Mouse (Mus musculus) adrenal gland, postnatal 14 days (tissue): ENCODE results near the gene Bivm. TPM values are rescaled to one million over a fixed set of nuclear protein-coding genes. Genes with fewer than 3 reads are reported as not detected.

ENCODE experiments used
- DNase-seq: peaks from one replicate; pipeline ENCODE4 v3.0.0; 2021; ENCODE audit warnings: mixed read lengths
- long read RNA-seq, 2 experiments: library from polyadenylated mRNA; stranded (forward); transcript quantifications; one replicate each; pipeline ENCODE4 v2.0.0; 2021
- total RNA-seq: library from RNA; stranded (reverse); gene quantifications from 2 replicates; pipeline ENCODE4 v1.2.3, GENCODE M21; 2021

Gene Bivm
- total RNA-seq: 14.3 and 16.8 TPM in 2 replicates
- long read RNA-seq, experiment 1, partial matches to known transcripts: 2 of 7 reads
- long read RNA-seq, experiment 1, other reads (novel, unspliced or antisense): 3 of 7 reads
- long read RNA-seq, experiment 2, partial matches to known transcripts: 1 of 1 reads
- long read RNA-seq, experiment 2, other reads (novel, unspliced or antisense): 0 of 1 reads

DNA sequence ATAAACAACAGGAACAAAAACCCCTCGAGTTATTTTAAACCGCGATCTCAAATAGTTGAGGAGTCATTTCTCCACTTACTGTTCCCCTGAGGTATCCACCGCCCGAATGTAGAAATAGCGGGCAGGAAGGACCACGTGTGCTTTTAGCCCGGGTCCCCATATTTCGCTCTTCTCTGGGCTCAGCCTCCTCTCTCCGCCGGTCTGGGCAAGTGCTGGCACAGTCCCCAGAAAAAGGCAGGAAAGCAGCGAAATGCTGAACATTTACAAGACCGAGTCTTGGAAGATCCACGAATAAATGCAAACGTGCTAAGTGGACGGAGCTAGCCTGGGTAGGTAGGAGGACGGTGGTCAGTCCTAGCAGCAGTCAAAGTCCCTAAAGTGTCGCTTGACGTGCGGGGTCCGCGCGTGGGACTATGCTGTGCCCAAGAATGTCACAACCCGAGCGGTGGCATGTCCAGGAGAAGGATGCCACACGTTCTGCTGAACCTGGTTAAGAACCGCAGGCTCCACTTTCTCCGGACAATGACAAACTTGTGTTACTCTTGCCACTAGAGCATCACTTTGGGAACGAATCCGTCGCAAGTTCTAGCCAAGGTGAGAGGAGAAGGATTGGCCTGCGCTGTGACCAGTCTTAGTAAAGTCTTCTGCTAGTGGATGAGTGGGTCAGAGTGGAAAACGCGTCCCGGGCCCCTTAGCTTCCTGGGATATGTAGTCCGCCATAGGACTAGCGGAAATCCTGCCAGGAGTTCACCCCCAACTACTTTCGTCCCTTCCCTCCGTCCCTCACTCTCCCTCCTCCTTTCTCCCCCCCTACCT is at the start of gene Bivm, which contains the start of gene Kdelc1:
Gene Bivm, plus strand, starts transcription at position 719 of the 816 bp plus-strand sequence.
Gene Kdelc1, minus strand, starts transcription at position 570 of the 816 bp plus-strand sequence.
- peak; percentile 92 for DNase-seq

DNA sequence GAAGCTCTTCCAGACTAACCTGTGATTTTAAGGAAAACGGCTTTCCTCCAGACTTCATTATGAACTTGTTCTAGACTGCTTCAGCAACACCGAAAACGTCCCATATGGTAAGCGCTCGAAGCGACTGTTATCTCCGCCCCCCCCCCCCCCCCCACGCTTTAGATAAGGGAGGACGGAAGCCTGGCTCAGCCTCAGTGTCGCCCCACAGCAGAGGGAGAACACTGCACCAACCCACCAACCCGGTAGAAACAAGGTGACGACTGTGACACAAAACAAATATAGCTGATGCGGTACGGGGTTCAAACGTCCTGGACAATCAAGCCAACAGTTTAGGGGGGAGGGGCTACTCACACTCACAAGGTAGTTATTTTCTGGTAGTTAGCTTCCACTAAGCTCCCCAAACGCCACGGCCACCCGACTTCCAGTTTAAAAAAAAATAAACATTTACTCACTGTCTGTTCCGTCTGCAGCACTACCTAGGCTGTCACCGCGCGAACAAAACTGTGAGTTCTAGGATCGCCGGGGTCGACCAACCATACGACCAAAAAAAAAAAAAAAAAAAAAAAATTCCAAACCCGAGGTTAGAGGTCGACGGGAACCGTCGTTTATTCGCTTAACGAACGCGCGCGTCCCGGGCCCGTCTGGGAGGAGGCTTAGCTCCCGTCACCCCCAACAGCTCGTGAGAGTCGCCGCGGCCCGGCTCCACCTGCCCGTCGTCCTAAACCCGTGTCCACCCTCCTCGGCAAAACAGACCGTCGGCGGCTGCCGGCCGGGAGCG is 17.1 kb upstream of the Bivm start:
- peak; percentile 37 for DNase-seq

DNA sequence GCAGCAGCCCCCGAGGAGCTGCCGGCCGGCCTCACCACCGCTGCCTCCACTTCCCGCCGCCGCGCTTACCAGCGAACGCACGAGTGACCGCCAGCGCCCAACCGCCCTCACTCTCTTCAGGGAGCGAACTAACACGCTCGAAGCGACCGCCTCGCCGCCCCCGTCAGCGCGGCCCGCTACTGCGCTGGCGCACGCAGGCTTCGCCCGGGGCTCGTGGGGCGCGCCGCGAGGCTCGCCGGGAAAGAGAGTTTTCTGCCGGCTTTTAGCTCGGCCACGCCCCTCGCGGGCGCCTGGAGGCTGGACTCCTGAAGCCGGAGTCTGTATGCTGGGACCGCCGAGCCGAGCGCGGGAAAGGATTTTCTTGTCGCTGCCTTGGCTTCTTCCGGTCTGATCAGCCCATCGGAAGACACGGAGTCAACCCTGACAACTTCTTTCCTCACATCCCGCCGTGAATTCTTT is 16.5 kb upstream of the Bivm start, which contains the start of gene Tex30:
Gene Tex30, minus strand, starts transcription at position 183 of the 459 bp plus-strand sequence.
- DNase-seq: peak; percentile 96

DNA sequence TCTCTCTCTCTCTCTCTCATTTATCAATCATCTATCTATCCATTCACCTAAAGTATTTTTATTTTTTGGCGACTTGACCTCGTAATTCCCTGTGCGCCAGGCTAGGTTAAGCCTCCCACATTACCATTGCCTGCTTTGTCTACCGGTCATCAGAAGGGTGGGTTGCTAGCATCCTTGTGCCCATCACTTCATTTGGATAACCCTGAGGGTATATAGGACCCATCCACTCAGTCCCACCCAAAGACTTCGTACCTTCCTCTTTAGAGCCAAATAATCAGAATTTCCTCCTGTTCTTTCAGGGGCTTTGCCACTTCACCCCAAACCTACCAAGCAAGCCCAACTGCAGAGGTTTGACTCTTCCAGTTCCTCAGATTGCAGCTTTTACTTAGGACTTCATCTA is 15.8 kb upstream of the Bivm start:
- no peak for DNase-seq

DNA sequence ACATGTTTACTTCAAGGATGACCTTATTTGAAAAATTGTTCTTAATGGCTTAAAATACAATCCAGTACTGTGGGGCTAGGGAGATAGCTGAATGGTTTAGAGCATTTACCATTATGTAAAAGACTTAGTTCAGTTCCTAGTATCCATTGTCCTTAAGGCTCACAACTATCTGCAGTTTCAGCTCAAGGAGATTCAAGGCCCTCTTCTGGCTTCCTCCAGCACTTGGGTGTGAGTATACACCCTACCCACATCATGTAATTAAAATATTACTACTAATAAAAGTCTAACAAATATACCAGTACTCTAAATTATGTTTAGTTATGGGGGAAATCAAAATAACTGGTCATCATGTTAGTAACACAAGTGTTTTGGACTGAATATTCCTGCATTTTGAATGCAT is 1.2 kb upstream of the Bivm start:
- no peak for DNase-seq

DNA sequence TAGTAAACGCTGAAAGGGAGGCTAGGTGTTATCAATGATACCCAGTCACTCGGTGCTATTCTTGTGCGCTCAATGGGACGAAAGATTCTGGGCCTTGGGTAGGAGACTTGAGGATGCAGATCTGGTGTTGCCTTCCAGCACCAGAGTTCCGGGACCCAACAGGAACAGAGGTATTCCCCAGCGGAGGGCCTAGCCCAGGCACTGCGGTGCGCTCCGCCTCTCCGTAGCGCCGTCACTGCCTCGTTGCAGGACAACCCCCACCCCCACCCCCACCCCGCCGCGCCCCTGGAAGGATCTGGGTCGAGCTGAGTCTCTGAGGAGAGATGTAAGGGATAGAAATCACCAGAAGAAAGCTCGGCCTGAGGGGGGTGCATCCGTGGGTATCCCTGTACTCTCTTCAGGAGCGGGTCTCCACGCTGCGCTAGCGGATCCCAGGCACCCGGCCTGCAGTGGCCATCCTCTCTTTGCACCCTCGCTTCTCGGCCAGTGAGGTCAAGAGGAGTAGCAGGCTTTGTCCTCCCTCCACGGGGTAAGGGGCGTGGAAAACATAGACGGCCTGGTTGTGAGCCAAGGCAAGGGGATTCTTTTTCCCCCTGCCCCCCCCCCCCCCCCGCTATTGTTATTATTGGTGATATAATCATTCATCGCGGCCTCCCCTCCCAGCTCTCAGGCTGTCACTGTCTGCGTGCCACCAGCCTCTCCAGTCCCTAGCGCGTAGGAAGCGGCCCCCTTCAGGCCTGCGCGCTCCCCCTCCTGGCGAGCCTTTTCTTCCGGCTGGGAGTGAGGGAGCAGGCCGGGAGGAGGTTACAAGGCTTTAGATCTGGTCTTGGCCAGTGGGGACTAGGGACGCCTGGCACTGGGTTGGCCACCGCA is 680 bp downstream of the Bivm start:
- DNase-seq: peak; percentile 92

DNA sequence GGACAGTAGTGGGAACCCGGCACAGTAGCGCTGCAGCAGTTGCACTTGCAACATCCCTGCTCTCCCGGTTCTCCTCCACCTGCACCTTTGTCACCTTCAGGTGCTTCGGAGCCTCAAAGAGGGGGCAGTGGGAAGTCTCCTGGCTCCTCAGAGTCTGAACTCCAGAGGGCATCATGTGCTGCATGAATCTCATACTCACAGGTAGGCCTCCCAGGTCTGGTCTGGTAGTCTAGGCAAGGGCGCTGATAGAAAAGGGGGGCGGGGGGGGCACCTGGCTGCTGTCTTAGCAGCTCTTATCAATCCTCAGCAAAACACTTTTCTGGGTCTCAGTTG is 1.3 kb downstream of the Bivm start:
- DNase-seq: no peak

DNA sequence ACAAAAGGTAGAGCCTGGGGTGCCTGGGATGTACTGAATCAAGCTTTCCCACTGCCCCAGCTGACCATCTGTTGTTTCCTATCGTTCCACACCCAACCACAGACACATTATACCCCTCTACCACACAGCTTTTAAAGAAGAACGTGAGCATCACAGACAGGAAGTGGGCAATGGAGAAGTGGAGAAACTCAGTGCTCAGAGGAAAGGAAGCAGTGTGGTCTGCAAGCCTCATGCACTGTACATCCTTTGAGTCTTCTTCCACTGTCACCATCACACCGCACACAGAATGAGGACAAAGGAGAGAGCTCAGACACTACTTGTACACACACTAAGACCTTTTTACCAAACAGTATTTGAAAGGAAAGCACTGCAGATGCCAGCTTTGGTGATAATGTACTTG is 3.5 kb downstream of the Bivm start:
- no peak for DNase-seq

DNA sequence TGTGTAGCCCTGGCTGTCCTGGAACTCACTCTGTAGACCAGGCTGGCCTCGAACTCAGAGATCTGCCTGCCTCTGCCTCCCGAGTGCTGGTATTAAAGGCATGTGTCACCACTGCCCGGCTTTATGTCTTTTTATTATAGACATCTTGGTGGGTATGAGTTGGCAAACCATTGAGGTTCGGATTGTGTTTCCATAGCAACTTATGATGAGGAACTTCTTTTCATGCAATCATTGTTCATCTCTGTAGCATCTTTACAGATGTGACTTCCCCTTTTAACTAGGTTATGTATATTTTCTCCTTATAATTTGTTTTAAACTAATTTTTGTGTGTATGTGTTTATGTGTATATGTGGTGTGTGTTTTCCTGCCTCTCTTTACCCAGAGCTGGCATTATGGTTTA is 6.8 kb downstream of the Bivm start:
- no peak for DNase-seq

DNA sequence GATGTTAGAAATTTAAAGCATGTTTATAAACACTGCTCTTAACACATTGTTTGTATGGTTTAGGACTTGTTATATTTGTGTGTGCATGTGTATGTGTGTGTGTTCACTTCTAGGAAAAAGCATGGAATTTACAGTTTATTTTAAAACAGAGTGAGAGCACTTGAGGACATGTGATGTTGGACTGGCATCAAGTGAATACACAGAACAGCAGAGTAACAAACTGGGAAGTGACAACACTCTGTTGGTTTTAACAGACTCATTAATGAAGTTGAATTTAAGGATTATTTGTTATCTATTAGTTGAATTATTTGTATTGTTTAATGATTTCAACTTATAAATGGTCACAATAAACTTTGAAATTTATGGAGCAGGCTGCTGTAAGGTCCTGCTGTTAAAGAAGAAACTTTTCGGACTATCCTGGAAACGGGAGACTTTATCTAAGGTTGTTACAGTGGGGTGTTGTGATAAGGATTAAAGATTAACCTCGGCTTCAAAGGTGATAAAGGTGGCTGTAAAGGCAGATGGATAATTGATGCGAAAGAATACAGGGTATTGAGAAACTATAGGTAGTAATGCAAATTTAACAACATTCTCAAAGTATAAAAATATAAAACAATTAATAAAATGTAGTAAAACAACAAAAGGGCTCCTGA is 11.3 kb downstream of the Bivm start:
- no peak for DNase-seq

DNA sequence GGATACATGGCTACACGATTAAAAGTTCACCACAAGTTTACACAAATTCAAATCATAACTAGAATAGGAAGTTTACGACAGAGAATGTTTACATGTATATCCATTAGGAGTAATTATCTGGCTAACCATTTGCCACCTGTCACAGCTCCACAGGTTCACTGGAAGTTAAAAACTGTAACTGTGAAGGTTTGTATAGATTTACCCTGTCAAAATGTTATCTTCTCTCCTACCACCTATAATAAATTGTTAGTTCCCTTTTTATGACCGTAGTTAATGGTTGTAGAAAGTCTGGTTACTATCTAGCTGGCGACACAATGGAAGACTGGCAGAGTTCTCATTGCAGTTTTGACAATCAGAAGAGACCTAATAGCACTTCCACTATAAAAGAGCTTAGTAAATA is 21.5 kb downstream of the Bivm start:
- no peak for DNase-seq

DNA sequence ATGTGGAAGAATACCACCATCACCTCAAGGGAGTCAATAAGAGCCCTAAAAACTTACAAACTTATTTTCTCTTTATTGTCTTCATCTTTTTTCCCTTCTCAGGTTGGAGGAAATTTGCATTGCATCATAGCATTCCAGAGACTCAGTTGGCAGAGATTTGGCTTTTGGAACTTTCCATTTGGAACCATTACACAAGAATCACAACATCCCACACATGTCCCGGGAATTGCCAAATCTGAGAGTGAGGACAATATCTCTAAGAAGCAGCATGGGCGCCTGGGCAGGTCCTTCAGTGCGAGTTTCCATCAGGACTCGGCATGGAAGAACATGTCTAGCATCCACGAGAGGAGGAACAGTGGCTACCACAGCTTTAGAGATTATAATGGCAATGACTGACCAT is 24.0 kb downstream of the Bivm start:
- no peak for DNase-seq

DNA sequence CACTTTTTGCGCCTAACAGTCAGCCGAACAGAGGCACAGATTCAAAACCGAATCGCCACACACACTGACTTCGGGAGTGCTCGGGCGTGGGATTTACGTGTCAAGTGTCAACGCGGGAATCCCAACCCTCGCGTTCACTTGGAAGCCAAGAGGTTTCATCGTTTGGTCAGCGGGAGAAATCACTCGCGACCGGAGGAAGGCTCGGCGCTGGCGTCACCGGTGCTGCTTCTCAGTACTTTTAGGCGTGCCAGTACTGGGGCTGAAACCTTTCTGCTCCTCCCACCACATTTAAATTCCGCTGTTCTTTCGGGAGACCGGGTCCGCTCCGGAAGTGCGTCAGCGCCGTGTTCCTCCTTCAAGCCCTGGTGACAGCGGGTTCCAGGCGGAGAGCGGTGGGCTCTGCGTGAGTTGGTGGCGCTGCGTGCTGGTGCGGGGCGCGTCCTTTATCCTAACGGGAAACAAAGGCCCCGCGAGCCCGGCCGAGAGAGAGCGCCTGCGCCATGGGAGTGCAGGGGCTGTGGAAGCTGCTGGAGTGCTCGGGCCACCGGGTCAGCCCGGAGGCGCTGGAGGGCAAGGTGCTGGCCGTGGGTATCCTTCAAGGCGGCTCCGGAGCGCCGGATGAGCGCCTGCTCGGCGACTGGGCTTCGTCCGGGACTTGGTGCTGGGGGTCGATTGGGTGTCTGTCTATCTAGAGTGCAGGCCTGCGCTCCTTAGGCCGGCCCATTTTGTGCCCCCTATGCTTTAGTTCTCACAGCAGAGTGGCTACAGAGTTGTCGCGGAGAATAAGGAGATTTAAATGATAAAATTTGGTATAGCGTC is 29.0 kb downstream of the Bivm start, which contains the start of gene Ercc5:
Gene Ercc5, plus strand, starts transcription at position 182 of the 819 bp plus-strand sequence.
- peak; percentile 91 for DNase-seq

DNA sequence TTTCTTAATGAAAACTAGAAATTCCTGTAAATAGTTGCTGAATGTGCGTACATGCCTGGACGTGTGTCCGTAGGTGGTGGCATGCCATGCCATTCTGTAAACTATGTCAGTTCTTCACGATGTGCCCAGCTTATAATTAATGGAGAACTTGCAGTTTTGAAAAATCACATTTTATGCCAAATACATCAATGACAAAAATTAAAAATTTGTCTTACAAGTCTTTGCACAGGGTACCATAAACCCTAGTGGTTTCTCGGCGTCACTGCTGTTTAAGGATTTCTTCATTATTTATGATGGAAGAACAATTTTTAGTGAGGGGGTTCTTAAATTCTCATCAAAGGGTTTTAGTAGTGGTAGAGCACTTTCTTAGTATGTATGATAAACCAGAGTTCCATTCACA is 29.9 kb downstream of the Bivm start:
- no peak for DNase-seq

DNA sequence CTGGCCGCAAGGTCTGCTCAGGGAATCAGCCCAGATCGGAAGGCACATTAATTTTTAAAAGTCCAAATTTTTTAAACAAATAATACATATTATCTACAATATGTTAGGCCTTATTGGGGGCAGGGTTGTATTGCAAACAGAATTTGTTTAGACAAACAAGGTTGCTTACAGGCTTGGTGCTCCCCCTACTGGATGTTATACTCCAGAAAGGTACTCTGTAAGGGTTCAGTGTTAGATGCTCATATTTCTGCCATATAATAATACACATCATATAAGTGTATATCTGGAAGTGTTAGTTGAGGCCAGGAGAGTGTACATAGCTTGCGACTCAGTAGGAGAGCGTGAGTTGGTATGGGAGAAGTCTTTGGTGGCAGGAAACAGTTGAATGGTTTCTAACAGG is 36.5 kb downstream of the Bivm start:
- DNase-seq: no peak

DNA sequence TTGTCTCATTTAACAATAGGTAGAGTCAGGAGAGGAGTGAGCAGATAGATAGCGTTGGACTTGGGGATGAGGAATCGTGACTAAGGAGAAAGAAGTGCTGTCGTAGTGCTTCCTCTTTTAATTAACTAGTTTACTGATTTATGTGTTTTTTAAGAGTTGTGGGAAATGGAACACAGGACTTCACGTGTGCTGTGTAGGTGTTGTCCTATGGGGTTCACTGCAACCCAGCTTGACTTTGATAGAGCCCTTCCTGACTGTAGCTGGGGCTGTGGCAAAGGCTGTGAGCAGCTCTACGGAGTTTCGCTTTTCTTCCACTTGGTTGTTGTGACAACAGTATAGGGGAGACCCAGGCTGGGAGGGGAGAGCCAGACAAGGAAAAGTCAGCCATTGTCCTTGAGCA is 39.6 kb downstream of the Bivm start:
- DNase-seq: no peak

DNA sequence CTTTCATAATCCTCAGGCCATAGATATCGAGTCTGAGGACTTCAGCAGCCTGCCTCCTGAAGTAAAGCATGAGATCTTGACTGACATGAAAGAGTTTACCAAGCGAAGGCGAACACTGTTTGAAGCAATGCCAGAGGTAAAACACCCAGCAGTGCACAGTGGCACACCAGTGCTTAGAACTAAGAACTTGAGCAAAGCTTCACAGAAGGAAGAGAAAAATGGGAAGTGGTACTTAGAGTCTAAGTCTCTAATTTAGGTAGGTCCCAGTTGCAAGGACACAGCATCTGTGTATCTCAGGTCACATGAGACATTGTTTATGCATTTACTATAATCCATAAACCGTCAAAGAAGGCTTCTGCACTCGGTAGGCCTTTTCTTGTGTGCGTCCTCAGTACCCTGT is 43.1 kb downstream of the Bivm start:
- no peak for DNase-seq

DNA sequence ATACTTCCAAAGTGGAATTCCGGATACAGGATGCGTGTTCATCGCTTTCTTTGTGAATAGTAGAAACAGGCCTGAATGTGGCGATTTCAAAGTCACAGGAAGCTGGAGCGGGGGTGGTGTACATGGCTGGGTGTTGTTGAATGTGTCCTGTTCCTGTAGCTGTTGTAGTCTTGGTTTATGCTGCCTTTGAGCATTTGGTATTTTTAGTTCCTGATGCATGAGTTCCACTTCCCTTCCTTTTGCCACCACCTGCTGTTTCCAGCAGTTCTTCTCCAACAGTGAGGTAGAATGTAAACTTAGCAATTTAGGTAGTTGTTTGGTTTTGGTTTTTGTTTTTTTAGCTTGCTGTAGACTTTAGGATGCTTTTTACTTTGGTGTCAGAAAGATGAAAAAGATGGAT is 43.6 kb downstream of the Bivm start:
- no peak for DNase-seq

DNA sequence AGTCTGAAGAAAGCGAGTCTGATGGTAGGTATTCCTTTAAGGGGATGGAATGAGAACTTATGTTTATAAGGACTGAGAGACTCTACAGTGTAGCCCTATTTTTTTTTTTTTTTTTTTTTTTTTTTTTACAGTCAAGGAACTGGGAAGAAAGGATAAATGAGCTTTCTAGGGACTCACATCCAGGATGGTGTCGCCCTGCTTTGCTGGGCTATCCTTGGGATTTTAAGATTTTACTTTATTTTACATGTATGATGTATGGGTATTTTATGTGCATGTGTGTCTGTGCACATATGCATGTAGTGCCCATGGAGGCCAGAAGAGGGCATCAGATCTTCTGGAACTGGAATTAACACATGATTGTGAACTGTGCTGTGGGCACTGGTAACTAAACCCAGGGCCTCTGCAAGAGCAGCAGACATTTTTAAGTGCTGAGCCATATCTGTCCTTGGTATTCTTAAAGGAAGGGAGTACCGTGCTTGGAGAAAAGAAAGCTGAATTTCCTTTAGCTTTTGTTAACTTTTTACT is 49.2 kb downstream of the Bivm start:
- no peak for DNase-seq

DNA sequence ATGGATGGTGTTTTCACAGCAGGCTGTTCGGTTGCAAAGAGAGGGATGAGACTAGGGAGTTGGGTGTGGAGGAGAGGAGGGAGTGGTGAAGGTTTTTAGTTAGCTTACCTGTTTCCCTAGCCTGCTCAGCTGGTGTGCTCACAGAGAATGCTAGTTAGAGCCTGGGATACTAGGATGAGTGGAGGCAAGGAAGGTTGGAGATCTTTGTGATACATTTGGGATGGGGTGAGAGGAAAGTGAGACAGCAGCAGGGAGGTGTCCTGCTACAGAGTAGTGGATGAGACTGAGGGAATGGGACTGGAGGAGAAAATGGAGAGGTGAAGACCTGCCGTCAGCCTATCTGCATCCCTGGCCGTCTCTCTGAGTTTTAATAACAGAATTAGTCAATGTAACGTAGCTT is 53.9 kb downstream of the Bivm start:
- no peak for DNase-seq
